Mouse (Mus musculus) stomach, postnatal 0 days (tissue): ENCODE measurements at regions not wholly inside any gene's neighbourhood (a gene's known extent, or its start where the extent isn't known, plus 50 kb on each side); places are given as distances from the start of the nearest gene placed in this dataset.

Source experiments
- ATAC-seq: fragments of 200-750 bp; cut with Nextera tagmentation; 2 replicates; pipeline ENCODE4 v1.8.0; 2017; ENCODE audit not compliant: low FRiP score, low TSS enrichment
- DNase-seq: peaks from one replicate; pipeline ENCODE4 v3.0.0-alpha.2; 2016; ENCODE audit warnings: low spot score
- H3K27ac ChIP-seq: fragments of 300-500 bp; sonication (generic); replicated peaks from 2 replicates; pipeline ENCODE4 v1.5.1; 2014; ENCODE audit warnings: mild to moderate bottlenecking, control low read depth
- H3K27me3 ChIP-seq: fragments of 300-500 bp; sonication (generic); 2 replicates; pipeline ENCODE4 v1.6.1; 2014; ENCODE audit warnings: low read length; ENCODE audit not compliant: control insufficient read depth, insufficient read depth
- H3K36me3 ChIP-seq: fragments of 300-500 bp; sonication (generic); 2 replicates; pipeline ENCODE4 v1.6.1; 2014; ENCODE audit warnings: low read length, mixed read lengths; ENCODE audit not compliant: control insufficient read depth, insufficient read depth
- H3K4me1 ChIP-seq: fragments of 300-500 bp; sonication (generic); replicated peaks from 2 replicates; pipeline ENCODE4 v1.6.1; 2014; ENCODE audit warnings: antibody characterized with exemption; ENCODE audit not compliant: control insufficient read depth, insufficient read depth
- H3K4me2 ChIP-seq: fragments of 300-500 bp; sonication (generic); replicated peaks from 2 replicates; pipeline ENCODE4 v1.6.1; 2014; ENCODE audit warnings: low read depth, mild to moderate bottlenecking, control low read depth, moderate library complexity
- H3K4me3 ChIP-seq: fragments of 300-500 bp; sonication (generic); 2 replicates; pipeline ENCODE4 v1.5.1; 2014; ENCODE audit warnings: low read depth, low read length, control low read depth
- H3K9ac ChIP-seq: fragments of 300-500 bp; sonication (generic); 2 replicates; pipeline ENCODE4 v1.6.1; 2014; ENCODE audit warnings: mild to moderate bottlenecking, low read length, control low read depth, mixed read lengths
- H3K9me3 ChIP-seq: fragments of 300-500 bp; sonication (generic); 2 replicates; pipeline ENCODE4 v1.6.1; 2016; ENCODE audit warnings: low read length; ENCODE audit not compliant: control insufficient read depth
- CTCF ChIP-seq: IDR thresholded peaks from 2 replicates; pipeline ENCODE4 v1.5.1; 2016; ENCODE audit warnings: antibody characterized with exemption, low read depth, mild to moderate bottlenecking, moderate library complexity
- EP300 ChIP-seq: optimal IDR thresholded peaks from 2 replicates; pipeline ENCODE3; 2016; ENCODE audit warnings: antibody characterized with exemption
- WGBS: fragments of 180-500 bp; shearing (Covaris S2); extraction: QIAGEN DNeasy Blood & Tissue Kit; methylation state at CpG from one replicate; pipeline ENCODE4 v1.1.7; 2014; 5-methylcytosine and 5-hydroxymethylcytosine counted together

- no peak overlapping the region for H3K27ac ChIP-seq
- H3K4me3 ChIP-seq = no peak overlapping the region
- no peak for DNase-seq
- no peak for ATAC-seq
- H3K36me3 ChIP-seq = no peaks in the 10 kb centered on the region
- no peak overlapping the region for H3K9ac ChIP-seq
- WGBS = 64% methylated on average over 3 of the region's 3 CpGs
- H3K4me2 ChIP-seq = no peak overlapping the region
- no peaks in the 10 kb centered on the region for H3K27me3 ChIP-seq
- no peaks in the 10 kb centered on the region for H3K9me3 ChIP-seq
- no peak for TF ChIP-seq EP300
- no peak for TF ChIP-seq CTCF
- H3K4me1 ChIP-seq = no peaks in the 10 kb centered on the region
Measured at GRCm38 (mm10) chr15:62578788-62579187, 1266.2 kb downstream of the Gsdmc2 start.

GRCm38 (mm10) chr15:62575791-62576190 lies 1269.2 kb downstream of the Gsdmc2 start:
- H3K27me3 ChIP-seq = no peaks in the 10 kb centered on the region
- H3K4me1 ChIP-seq = no peaks in the 10 kb centered on the region
- no peak overlapping the region for H3K4me2 ChIP-seq
- TF ChIP-seq CTCF (no peak), EP300 (no peak)
- WGBS = 83% methylated on average over 2 of the region's 2 CpGs
- no peaks in the 10 kb centered on the region for H3K9me3 ChIP-seq
- no peak overlapping the region for H3K4me3 ChIP-seq
- H3K9ac ChIP-seq = no peak overlapping the region
- H3K36me3 ChIP-seq = no peaks in the 10 kb centered on the region
- DNase-seq (no peak), ATAC-seq (no peak)
- no peak overlapping the region for H3K27ac ChIP-seq

- no peak overlapping the region for H3K4me2 ChIP-seq
- H3K4me1 ChIP-seq = no peaks in the 10 kb centered on the region
- TF ChIP-seq EP300 = no peak
- no peak for TF ChIP-seq CTCF
- H3K4me3 ChIP-seq = no peak overlapping the region
- DNase-seq (no peak), ATAC-seq (no peak)
- H3K36me3 ChIP-seq = no peaks in the 10 kb centered on the region
- no peaks in the 10 kb centered on the region for H3K9me3 ChIP-seq
- no peaks in the 10 kb centered on the region for H3K27me3 ChIP-seq
- no peak overlapping the region for H3K27ac ChIP-seq
- no peak overlapping the region for H3K9ac ChIP-seq
- 71% methylated on average over 7 of the region's 7 CpGs for WGBS
Measured at GRCm38 (mm10) chr15:62571803-62572202, 1273.2 kb downstream of the Gsdmc2 start.

- Histone ChIP-seq H3K4me1 (no peaks in the 10 kb centered on the region), H3K4me3 (no peak overlapping the region), H3K27ac (peak overlapping the region; percentile 63; the same call in 1 of the 2 replicates), H3K4me2 (no peak overlapping the region), H3K9ac (no peak overlapping the region), H3K9me3 (no peaks in the 10 kb centered on the region), H3K36me3 (no peaks in the 10 kb centered on the region), H3K27me3 (no peaks in the 10 kb centered on the region)
- ATAC-seq (peak; percentile 82), DNase-seq (peak; percentile 20)
- 62% methylated on average over 7 of the region's 7 CpGs for WGBS
- TF ChIP-seq CTCF (no peak), EP300 (no peak)
Measured at GRCm38 (mm10) chr15:62568788-62569713, 1275.9 kb downstream of the Gsdmc2 start.

GRCm38 (mm10) chr15:62567431-62567830 lies 1277.5 kb downstream of the Gsdmc2 start:
- ATAC-seq (no peak), DNase-seq (no peak)
- no peaks in the 10 kb centered on the region for H3K9me3 ChIP-seq
- TF ChIP-seq CTCF (no peak), EP300 (no peak)
- no peak overlapping the region for H3K4me2 ChIP-seq
- no peaks in the 10 kb centered on the region for H3K27me3 ChIP-seq
- no peak overlapping the region for H3K27ac ChIP-seq
- H3K4me1 ChIP-seq = no peaks in the 10 kb centered on the region
- H3K36me3 ChIP-seq = no peaks in the 10 kb centered on the region
- no peak overlapping the region for H3K9ac ChIP-seq
- H3K4me3 ChIP-seq = no peak overlapping the region
- 62% methylated on average over 4 of the region's 4 CpGs for WGBS

GRCm38 (mm10) chr15:62566106-62566511 lies 1278.9 kb downstream of the Gsdmc2 start:
- Histone ChIP-seq H3K4me3 (no peak overlapping the region), H3K27ac (no peak overlapping the region), H3K36me3 (no peaks in the 10 kb centered on the region), H3K27me3 (no peaks in the 10 kb centered on the region), H3K9me3 (no peaks in the 10 kb centered on the region), H3K4me2 (no peak overlapping the region), H3K4me1 (no peaks in the 10 kb centered on the region), H3K9ac (no peak overlapping the region)
- TF ChIP-seq EP300 = no peak
- DNase-seq (peak; percentile 15), ATAC-seq (no peak)
- 17% methylated on average over 7 of the region's 7 CpGs for WGBS
